ENCODE assay signal across 25 mouse cellular contexts in genomic region chr11:31699502-31699901, GRCm38 (mm10). TPM values are rescaled to one million over a fixed set of nuclear protein-coding genes. Genes with fewer than 3 reads are reported as not detected.
DNase-seq lines count a peak whose midpoint lies in the region; ATAC-seq and TF ChIP-seq lines count a peak whose summit lies in the region.
"Had no signal": no experiment of that assay in that cellular context is flagged by ENCODE, and none has a peak within 500 bp of the region (broad histone marks: within the 10 kb centered on the region; RNA-seq: fewer than 3 reads in every experiment).

No protein-coding gene starts in this region.

- ATAC-seq in lung, postnatal 0 days, result peak; percentile 60
- ATAC-seq: CD4-positive, CD25-positive, alpha-beta regulatory T cell, adult 4 months; forebrain, embryonic 14.5 days; forebrain, embryonic 16.5 days had no signal

- 23% methylated on average over 3 of the region's 3 CpGs for WGBS in lung, postnatal 0 days

- H3K4me3 ChIP-seq in gastrocnemius, adult 2 months, result no peak overlapping the region
- H3K4me3 ChIP-seq in lung, postnatal 0 days (ENCODE audit: low read depth, low read length), result no peak overlapping the region
- no peak overlapping the region for H3K4me3 ChIP-seq in CH12.LX (replicated peaks in 1 of 3; ENCODE audit: low read depth in 2 of 3, low read length in 2 of 3, poor library complexity in 1 of 3)
- H3K4me3 ChIP-seq: embryonic facial prominence, embryonic 13.5 days; embryonic facial prominence, embryonic 15.5 days; erythroblast, embryonic 14.5 days; forebrain, embryonic 10.5 days; forebrain, embryonic 12.5 days had no signal

- H3K79me2 ChIP-seq in CH12.LX (replicated peaks; ENCODE audit: control insufficient read depth, extremely low read depth, insufficient read depth, poor library complexity, severe bottlenecking), result no peaks in the 10 kb centered on the region

- TF ChIP-seq RAD21 in CH12.LX (IDR thresholded peaks at IDR 0.05; ENCODE audit: low read depth, low read length), result no peak

- H3K36me3 ChIP-seq in lung, postnatal 0 days (ENCODE audit: insufficient read depth, low read length), result no peaks in the 10 kb centered on the region
- no peaks in the 10 kb centered on the region for H3K36me3 ChIP-seq in CH12.LX (replicated peaks in 1 of 2; ENCODE audit: control insufficient read depth in 1 of 2, insufficient read depth in 1 of 2, low read length in 1 of 2)
- H3K36me3 ChIP-seq: embryonic facial prominence, embryonic 13.5 days; embryonic facial prominence, embryonic 15.5 days; forebrain, embryonic 10.5 days; forebrain, embryonic 12.5 days had no signal

- H3K27me3 ChIP-seq in lung, postnatal 0 days (replicated peaks; ENCODE audit: insufficient read depth, low read length), result no peaks in the 10 kb centered on the region
- H3K27me3 ChIP-seq in CH12.LX (replicated peaks), result no peaks in the 10 kb centered on the region
- H3K27me3 ChIP-seq: embryonic facial prominence, embryonic 13.5 days; embryonic facial prominence, embryonic 15.5 days; forebrain, embryonic 12.5 days had no signal

- intact Hi-C loops in gastrocnemius, adult 2 months (cut with DNase I), result no loop called here
- intact Hi-C loops in gastrocnemius, postnatal 14 days (cut with DNase I; ENCODE audit: low total_unique reads), result no loop called here

- no peaks in the 10 kb centered on the region for H3K4me1 ChIP-seq in lung, postnatal 0 days (ENCODE audit: insufficient read depth, low read depth, low read length)
- peaks cover 18 to 56% of the 10 kb centered on the region in 2 experiments; a peak in 3 of 4 replicates for H3K4me1 ChIP-seq in CH12.LX (ENCODE audit: control insufficient read depth in 1 of 2, insufficient read depth in 2 of 2)
- H3K4me1 ChIP-seq: embryonic facial prominence, embryonic 13.5 days; embryonic facial prominence, embryonic 15.5 days had no signal

- no peak for TF ChIP-seq CTCF in gastrocnemius, adult 2 months (IDR thresholded peaks at IDR 0.05)
- no peak for TF ChIP-seq CTCF in lung, postnatal 0 days (IDR thresholded peaks at IDR 0.05)
- no peak for TF ChIP-seq CTCF in CH12.LX (conservative IDR thresholded peaks at IDR 0.05 in 1 of 2, IDR thresholded peaks at IDR 0.05 in 1 of 2; ENCODE audit: low read depth in 2 of 2, low read length in 2 of 2)

- no peak for DNase-seq in gastrocnemius, adult 2 months
- no peak for DNase-seq in gastrocnemius, postnatal 14 days
- peak; percentile 53 for DNase-seq in lung, postnatal 0 days (ENCODE audit: low spot score)
- no peak for DNase-seq in lung, adult 18-20 months
- DNase-seq in CH12.LX (ENCODE audit: extremely low read depth), result no peak
- no peak for DNase-seq in spleen, postnatal 10 days (ENCODE audit: low spot score in 2 of 2)
- DNase-seq: adrenal gland, adult 2 months; adrenal gland, postnatal 10 days; adrenal gland, postnatal 25 days; B cell, adult 2 months; cerebellum, adult 11 months; cerebellum, adult 18-20 months; cerebellum, adult 8-10 months; cerebellum, adult 9-11 months; cerebellum, postnatal 14 days; cerebellum, postnatal 36 days; embryo, embryonic 11 days had no signal

- dilution Hi-C loops in CH12.LX (cut with MboI; ENCODE audit: extremely low pct_ligation_motif_present, extremely low pct_unique_long_range_greater_than_20kb, low sequenced_read_pairs), result no loop called here

- no peak overlapping the region for H3K9ac ChIP-seq in lung, postnatal 0 days (replicated peaks; ENCODE audit: low read depth)
- H3K9ac ChIP-seq in CH12.LX (ENCODE audit: insufficient read depth, low read depth), result no peak overlapping the region
- H3K9ac ChIP-seq: embryonic facial prominence, embryonic 13.5 days; embryonic facial prominence, embryonic 15.5 days; forebrain, embryonic 12.5 days had no signal

- in situ Hi-C loops in CH12.LX (cut with MboI; ENCODE audit: low pct_ligation_motif_present, low pct_unique_long_range_greater_than_20kb, low sequenced_read_pairs), result no loop called here

- no peak overlapping the region for H3K4me2 ChIP-seq in lung, postnatal 0 days (replicated peaks; ENCODE audit: low read depth, low read length)
- H3K4me2 ChIP-seq in CH12.LX (ENCODE audit: insufficient read depth, low read depth, poor library complexity, severe bottlenecking), result peak overlapping the region; percentile 22; the same call in 1 of the 2 replicates
- H3K4me2 ChIP-seq: embryonic facial prominence, embryonic 13.5 days; embryonic facial prominence, embryonic 15.5 days; forebrain, embryonic 12.5 days had no signal

- TF ChIP-seq POLR2A in CH12.LX (IDR thresholded peaks at IDR 0.05; ENCODE audit: low read depth, low read length), result no peak

- peak overlapping the region; percentile 72 for H3K27ac ChIP-seq in gastrocnemius, adult 2 months
- H3K27ac ChIP-seq in lung, postnatal 0 days (ENCODE audit: low read length), result no peak overlapping the region
- no peak overlapping the region for H3K27ac ChIP-seq in CH12.LX (ENCODE audit: insufficient read depth, low read depth)
- H3K27ac ChIP-seq: embryonic facial prominence, embryonic 13.5 days; embryonic facial prominence, embryonic 15.5 days; forebrain, embryonic 10.5 days; forebrain, embryonic 12.5 days had no signal

- H3K9me3 ChIP-seq in lung, postnatal 0 days (ENCODE audit: low read length), result no peaks in the 10 kb centered on the region
- no peaks in the 10 kb centered on the region for H3K9me3 ChIP-seq in CH12.LX (replicated peaks; ENCODE audit: low read length)
- H3K9me3 ChIP-seq: embryonic facial prominence, embryonic 13.5 days; embryonic facial prominence, embryonic 15.5 days; forebrain, embryonic 10.5 days; forebrain, embryonic 12.5 days had no signal

- TF ChIP-seq EP300 in lung, postnatal 0 days (IDR thresholded peaks at IDR 0.05), result no peak
- no peak for TF ChIP-seq EP300 in CH12.LX (IDR thresholded peaks at IDR 0.05; ENCODE audit: low read length)

TF ChIP-seq in CH12.LX, 34 proteins besides CTCF, POLR2A, EP300 and RAD21:
- no peak for TF ChIP-seq HCFC1 (IDR thresholded peaks at IDR 0.05; ENCODE audit: low read depth, low read length)
- peak; percentile 42; the same call in 1 of the 2 replicates for TF ChIP-seq MEF2A (IDR thresholded peaks at IDR 0.05; ENCODE audit: borderline replicate concordance, low read depth, low read length)
- TF ChIP-seq BHLHE40 (IDR thresholded peaks at IDR 0.05; ENCODE audit: low read depth, low read length), result peak; percentile 40; the same call in 1 of the 2 replicates
- no peak for TF ChIP-seq CHD2 (IDR thresholded peaks at IDR 0.05; ENCODE audit: low read length)
- peak; percentile 17; the same call in 1 of the 2 replicates for TF ChIP-seq ETS1 (conservative IDR thresholded peaks at IDR 0.05; ENCODE audit: low read depth, low read length)
- no peak for TF ChIP-seq MAX (IDR thresholded peaks at IDR 0.05; ENCODE audit: low read length)

RNA-seq across cellular contexts. Expression of gene Bod1, which starts 27.8 kb away (rescaled TPM):
- 100 to 1,000 TPM; 137 to 158 TPM for total RNA-seq in gastrocnemius, adult 2 months (2021)
- total RNA-seq in gastrocnemius, postnatal 14 days (2021), result 100 to 1,000 TPM; 105 to 109 TPM
- 51.1 and 53.2 TPM in 2 replicates for polyA plus RNA-seq in lung, postnatal 0 days (2015; fragmentation: Nextera tagmentation; extraction: Ambion mirVana)
- total RNA-seq in CH12.LX (2012; rRNA removed) (33.2 and 36.8 TPM in 2 replicates), CH12.LX (2014; rRNA removed) (35.8 and 38.2 TPM in 2 replicates)
- polyA plus RNA-seq in CH12.LX (2012; ENCODE audit: insufficient read length, low read depth), result 32.6 and 37.2 TPM in 2 replicates
